Mouse (Mus musculus) limb, embryonic 14.5 days (tissue): ENCODE data around the gene Fcgrt. TPM values are rescaled to one million over a fixed set of nuclear protein-coding genes. Genes with fewer than 3 reads are reported as not detected.
A peak's percentile ranks its signal among the peaks of the same experiment; 100 is the strongest.

Experiments used
- ATAC-seq: fragments of 200-750 bp; cut with Nextera tagmentation; 2 replicates; pipeline ENCODE4 v1.8.0; 2017; ENCODE audit warnings: low read depth, moderate number of reproducible peaks, moderate TSS enrichment; ENCODE audit not compliant: low FRiP score
- DNase-seq: peaks from one replicate; pipeline ENCODE4 v3.0.0-alpha.2; 2015; ENCODE audit warnings: low spot score
- H3K27ac ChIP-seq: fragments of 300-500 bp; sonication (generic); replicated peaks from 2 replicates; pipeline ENCODE4 v1.5.1; 2014; ENCODE audit warnings: low read depth, mild to moderate bottlenecking, low read length, moderate library complexity, mixed read lengths
- H3K27me3 ChIP-seq: fragments of 300-500 bp; sonication (generic); 2 replicates; pipeline ENCODE4 v1.6.1; 2014; ENCODE audit warnings: low read length, mixed read lengths; ENCODE audit not compliant: control insufficient read depth, insufficient read depth
- H3K36me3 ChIP-seq: fragments of 300-500 bp; sonication (generic); 2 replicates; pipeline ENCODE4 v1.6.1; 2014; ENCODE audit warnings: mild to moderate bottlenecking, low read length, moderate library complexity, mixed read lengths; ENCODE audit not compliant: control insufficient read depth, insufficient read depth
- H3K4me1 ChIP-seq: fragments of 300-500 bp; sonication (generic); 2 replicates; pipeline ENCODE4 v1.6.1; 2014; ENCODE audit warnings: antibody characterized with exemption, low read length, mixed read lengths; ENCODE audit not compliant: control insufficient read depth, insufficient read depth
- H3K4me2 ChIP-seq: fragments of 300-500 bp; sonication (generic); replicated peaks from 2 replicates; pipeline ENCODE4 v1.6.1; 2014; ENCODE audit warnings: low read depth, mild to moderate bottlenecking, low read length, moderate library complexity; ENCODE audit not compliant: severe bottlenecking
- H3K4me3 ChIP-seq: fragments of 300-500 bp; sonication (generic); replicated peaks from 2 replicates; pipeline ENCODE4 v1.5.1; 2014; ENCODE audit warnings: low read length
- H3K9ac ChIP-seq: fragments of 300-500 bp; sonication (generic); 2 replicates; pipeline ENCODE4 v1.6.1; 2014; ENCODE audit warnings: mild to moderate bottlenecking, low read depth, low read length, moderate library complexity; ENCODE audit not compliant: severe bottlenecking
- H3K9me3 ChIP-seq: fragments of 300-500 bp; sonication (generic); 2 replicates; pipeline ENCODE4 v1.6.1; 2016; ENCODE audit warnings: low read length; ENCODE audit not compliant: control insufficient read depth
- POLR2A ChIP-seq: fragments of 200-500 bp; IDR thresholded peaks from 2 replicates; pipeline ENCODE4 v1.8.0; 2012; ENCODE audit warnings: inconsistent platforms, mild to moderate bottlenecking, moderate library complexity, borderline replicate concordance; ENCODE audit not compliant: insufficient read depth, insufficient read length; ENCODE audit errors: extremely low read depth
- WGBS: fragments of 180-500 bp; shearing (Covaris S2); extraction: QIAGEN DNeasy Blood & Tissue Kit; methylation state at CpG from one replicate; pipeline ENCODE4 v1.1.7; 2014; 5-methylcytosine and 5-hydroxymethylcytosine counted together
- polyA plus RNA-seq, 2 experiments: library from polyadenylated mRNA; depleted of rRNA in 1 of 2; stranded (reverse) in 1 of 2; unstranded in 1 of 2; fragments of >200 nt; fragmentation: Nextera tagmentation in 1 of 2; extraction: Ambion mirVana in 1 of 2; gene quantifications; 2 replicates each; pipeline versions ENCODE4 v1.2.1 to v1.2.3; 2012 to 2014

Gene Fcgrt
- polyA plus RNA-seq, 2 experiments, result 56.1 to 88.4 TPM

DNA sequence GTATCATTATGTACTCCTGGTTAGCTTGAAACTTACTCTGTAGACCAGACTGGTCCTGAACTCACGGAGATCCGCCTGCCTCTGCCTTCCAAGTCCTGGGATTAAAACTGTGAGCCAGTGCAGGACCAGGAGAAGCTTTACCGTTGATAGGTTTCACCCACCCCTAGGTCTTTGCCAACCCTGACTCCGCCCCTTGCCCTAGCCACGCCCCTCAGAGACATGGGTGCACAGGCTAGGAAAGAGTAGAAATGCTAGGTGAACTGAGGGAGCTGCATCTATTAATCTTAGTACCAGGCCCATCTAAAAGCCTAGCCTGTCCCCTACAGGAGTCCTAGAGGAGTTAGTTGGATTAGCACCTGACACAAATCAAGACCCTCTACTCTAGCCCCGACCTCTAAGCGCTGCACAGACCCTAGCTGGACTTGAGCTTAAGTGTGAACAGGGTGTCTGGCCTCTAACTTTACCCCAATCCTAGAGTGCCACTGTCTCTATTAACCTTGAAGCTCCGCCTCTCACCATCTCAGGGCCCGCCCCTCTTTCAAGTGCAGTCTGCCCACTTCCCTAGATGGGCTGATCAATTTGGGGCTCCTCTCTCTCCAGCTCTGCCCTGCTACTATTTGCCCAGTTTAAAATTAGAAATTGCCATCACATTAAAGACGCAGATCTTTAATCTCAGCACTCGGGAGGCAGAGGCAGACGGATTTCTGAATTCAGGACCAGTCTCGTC, 13.2 kb downstream of the Fcgrt start:
- 77% methylated on average over 13 of the region's 13 CpGs for WGBS
- no peak for TF ChIP-seq POLR2A
- H3K27me3 ChIP-seq, result no peaks in the 10 kb centered on the region
- H3K4me2 ChIP-seq, result peak overlapping the region; percentile 85
- H3K9ac ChIP-seq, result peak overlapping the region; percentile 88
- ATAC-seq (no peak), DNase-seq (no peak)
- peaks cover 19% of the 10 kb centered on the region for H3K4me1 ChIP-seq
- peak overlapping the region; percentile 74 for H3K4me3 ChIP-seq
- no peaks in the 10 kb centered on the region for H3K9me3 ChIP-seq
- H3K27ac ChIP-seq, result peak overlapping the region; percentile 95
- H3K36me3 ChIP-seq, result peaks cover 43% of the 10 kb centered on the region

DNA sequence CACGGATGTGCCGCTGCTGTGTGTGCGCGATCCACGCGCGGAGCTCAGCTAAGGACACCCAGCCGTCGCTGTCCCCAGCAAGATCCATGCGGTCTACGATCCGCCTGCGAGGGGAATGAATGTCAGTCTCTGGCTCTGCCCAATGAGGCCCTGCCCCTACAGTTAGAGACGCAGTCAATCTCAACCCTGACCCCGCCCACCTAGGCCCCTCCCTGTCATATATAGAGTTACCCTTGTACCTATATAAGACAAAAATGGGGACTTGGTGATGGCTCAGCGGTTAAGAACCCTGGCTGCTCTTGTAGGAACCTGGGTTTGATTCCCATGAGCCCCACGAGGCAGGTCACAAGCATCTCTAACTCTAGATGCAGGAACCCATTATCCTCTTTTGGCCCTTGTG, 15.1 kb downstream of the Fcgrt start:
- Histone ChIP-seq H3K4me2 (no peak overlapping the region), H3K27me3 (no peaks in the 10 kb centered on the region), H3K9me3 (no peaks in the 10 kb centered on the region), H3K4me1 (peaks cover 13% of the 10 kb centered on the region), H3K27ac (no peak overlapping the region), H3K4me3 (no peak overlapping the region), H3K9ac (no peak overlapping the region), H3K36me3 (peaks cover 60% of the 10 kb centered on the region)
- ATAC-seq (no peak), DNase-seq (no peak)
- WGBS, result 93% methylated on average over 16 of the region's 17 CpGs
- no peak for TF ChIP-seq POLR2A

GRCm38 (mm10) chr7:45086084-45086483, 17.6 kb downstream of the Fcgrt start:
- H3K27me3 ChIP-seq, result no peaks in the 10 kb centered on the region
- ATAC-seq (no peak), DNase-seq (no peak)
- no peak overlapping the region for H3K9ac ChIP-seq
- TF ChIP-seq POLR2A, result no peak
- no peak overlapping the region for H3K4me2 ChIP-seq
- WGBS, result 77% methylated on average over 4 of the region's 4 CpGs
- no peak overlapping the region for H3K27ac ChIP-seq
- H3K4me3 ChIP-seq, result no peak overlapping the region
- H3K4me1 ChIP-seq, result peaks cover 6% of the 10 kb centered on the region
- H3K36me3 ChIP-seq, result peaks cover 75% of the 10 kb centered on the region
- H3K9me3 ChIP-seq, result no peaks in the 10 kb centered on the region

DNA sequence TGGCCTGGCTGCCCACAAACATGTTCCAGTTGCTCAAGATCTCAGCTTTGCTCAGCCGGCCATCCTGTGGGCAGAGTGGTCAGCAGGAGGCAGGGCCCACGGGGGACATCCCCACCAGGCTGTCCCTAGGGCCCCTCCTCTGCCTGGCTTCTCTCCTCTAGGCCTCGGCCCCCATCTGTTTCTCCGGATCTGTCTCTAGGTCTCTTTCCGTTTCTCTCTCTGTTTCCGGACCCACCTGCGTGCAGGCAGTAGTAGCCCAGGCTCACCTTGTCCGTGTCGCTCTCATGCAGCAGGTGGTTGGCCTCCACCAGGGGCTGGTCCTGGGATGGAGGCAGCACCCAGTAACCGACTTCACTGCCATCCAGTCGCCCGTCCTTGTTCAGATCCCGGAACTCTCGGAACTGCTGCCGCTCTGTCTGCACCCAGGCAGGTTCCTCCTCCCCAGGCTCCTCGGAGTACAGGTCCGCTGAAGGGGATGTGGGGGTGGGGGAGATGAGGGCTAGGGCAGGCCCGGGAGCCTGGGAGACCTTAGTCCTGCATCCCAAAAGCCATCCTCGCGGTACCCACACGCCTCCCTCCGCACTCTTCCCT, 20.3 kb downstream of the Fcgrt start:
- Histone ChIP-seq H3K9me3 (no peaks in the 10 kb centered on the region), H3K4me1 (no peaks in the 10 kb centered on the region), H3K36me3 (peaks cover 62% of the 10 kb centered on the region), H3K27ac (no peak overlapping the region), H3K9ac (no peak overlapping the region), H3K27me3 (no peaks in the 10 kb centered on the region), H3K4me3 (no peak overlapping the region; the same call in 1 of the 2 replicates), H3K4me2 (no peak overlapping the region)
- 81% methylated on average over 22 of the region's 22 CpGs for WGBS
- ATAC-seq (no peak), DNase-seq (no peak)
- no peak for TF ChIP-seq POLR2A

DNA sequence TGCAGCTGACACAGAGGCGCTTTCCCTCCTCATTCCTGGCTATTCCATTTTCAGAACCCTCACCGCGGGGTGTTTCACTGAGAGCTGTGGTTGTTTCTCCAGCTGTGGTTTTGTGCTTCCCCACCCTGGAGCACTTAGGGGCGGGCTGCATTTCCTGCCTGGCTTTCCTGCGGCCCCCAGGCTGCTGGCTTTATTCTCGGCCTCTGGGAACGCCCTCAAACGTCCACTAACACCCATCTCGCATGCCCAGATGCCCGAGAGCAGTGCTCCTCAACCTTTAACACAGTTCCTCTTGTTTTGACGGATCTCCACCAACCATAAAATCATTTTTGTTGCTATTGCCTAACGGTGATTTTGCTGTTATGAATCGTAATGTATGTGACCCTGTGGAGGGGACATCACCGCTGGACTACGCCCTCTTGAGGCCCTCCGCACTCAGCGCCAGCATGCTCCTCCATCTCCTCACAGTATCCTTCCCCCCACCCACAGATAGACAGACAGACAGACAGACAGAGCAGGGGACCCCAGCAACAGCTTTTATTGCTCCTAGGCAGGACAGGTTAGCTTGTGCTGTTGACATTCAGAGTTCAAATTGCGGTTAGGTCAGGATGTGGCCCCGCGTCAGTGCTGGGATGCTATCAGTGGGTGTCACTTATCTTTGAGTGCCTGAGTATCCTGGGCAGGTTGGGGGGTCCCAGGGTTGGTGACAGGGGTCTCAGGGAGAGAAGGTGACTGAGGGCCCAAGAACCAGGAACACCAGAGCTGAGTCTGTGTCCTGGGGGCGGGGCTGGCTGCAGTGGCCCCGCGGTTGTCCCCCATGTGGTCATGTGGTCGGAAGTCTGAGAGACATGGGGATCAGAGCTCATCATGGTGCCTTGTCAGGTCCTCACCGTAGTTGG, 21.0 kb downstream of the Fcgrt start:
- H3K36me3 ChIP-seq, result peaks cover 58% of the 10 kb centered on the region
- no peak for DNase-seq
- H3K27me3 ChIP-seq, result no peaks in the 10 kb centered on the region
- WGBS, result 68% methylated on average over 25 of the region's 25 CpGs
- H3K4me3 ChIP-seq, result no peak overlapping the region; the same call in 1 of the 2 replicates
- H3K9ac ChIP-seq, result no peak overlapping the region
- ATAC-seq, result peak; percentile 13; the same call in 1 of the 2 replicates
- no peak for TF ChIP-seq POLR2A
- no peak overlapping the region for H3K4me2 ChIP-seq
- H3K27ac ChIP-seq, result peak overlapping the region; percentile 52
- H3K9me3 ChIP-seq, result no peaks in the 10 kb centered on the region
- H3K4me1 ChIP-seq, result no peaks in the 10 kb centered on the region
